Mouse (Mus musculus): ENCODE measurements at regions not wholly inside any gene's neighbourhood (a gene's known extent, or its start where the extent isn't known, plus 50 kb on each side); places are given as distances from the start of the nearest gene placed in this dataset.

DNA sequence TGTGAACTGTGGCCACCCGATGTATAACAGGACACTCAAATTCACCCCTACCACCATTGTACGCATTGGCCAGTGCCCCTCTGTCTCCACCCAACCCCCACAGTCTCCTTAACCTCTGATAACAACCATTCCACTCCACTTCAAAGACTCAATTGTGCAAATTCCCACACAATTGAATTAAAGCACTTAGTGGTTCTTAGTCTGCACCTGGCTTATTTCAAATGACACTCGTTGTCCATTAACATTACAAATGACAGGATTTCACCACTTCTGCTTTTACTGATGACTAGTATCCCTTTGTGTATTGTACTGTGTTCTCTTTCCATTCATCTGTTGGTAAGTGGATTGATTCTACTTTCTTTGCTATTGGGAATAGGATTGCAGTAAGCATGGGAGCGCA, 699.2 kb downstream of the Tmem132b start:
- H3K9ac ChIP-seq (ENCODE audit: low read length): no peak overlapping the region
- WGBS: 44% methylated on average over 4 of the region's 4 CpGs
- no peaks in the 10 kb centered on the region for H3K4me1 ChIP-seq (ENCODE audit: control insufficient read depth in 2 of 2, insufficient read depth in 2 of 2, low read length in 2 of 2)
- H3K9me3 ChIP-seq (ENCODE audit: control insufficient read depth, low read length): no peaks in the 10 kb centered on the region
- no peaks in the 10 kb centered on the region for H3K36me3 ChIP-seq (ENCODE audit: control insufficient read depth, insufficient read depth, low read length)
- H3K27ac ChIP-seq (replicated peaks in 1 of 2; ENCODE audit: control insufficient read depth in 1 of 2, insufficient read depth in 1 of 2, low read depth in 2 of 2, low read length in 2 of 2): no peak overlapping the region
- H3K4me2 ChIP-seq (ENCODE audit: low read length): no peak overlapping the region
- no peak overlapping the region for H3K4me3 ChIP-seq (ENCODE audit: control insufficient read depth in 1 of 2, insufficient read depth in 1 of 2, low read depth in 1 of 2, low read length in 2 of 2)
- H3K27me3 ChIP-seq (ENCODE audit: control insufficient read depth, insufficient read depth, low read length): no peaks in the 10 kb centered on the region
- ATAC-seq (ENCODE audit: insufficient number of reproducible peaks, insufficient read depth, low FRiP score, low read depth): no peak

DNA sequence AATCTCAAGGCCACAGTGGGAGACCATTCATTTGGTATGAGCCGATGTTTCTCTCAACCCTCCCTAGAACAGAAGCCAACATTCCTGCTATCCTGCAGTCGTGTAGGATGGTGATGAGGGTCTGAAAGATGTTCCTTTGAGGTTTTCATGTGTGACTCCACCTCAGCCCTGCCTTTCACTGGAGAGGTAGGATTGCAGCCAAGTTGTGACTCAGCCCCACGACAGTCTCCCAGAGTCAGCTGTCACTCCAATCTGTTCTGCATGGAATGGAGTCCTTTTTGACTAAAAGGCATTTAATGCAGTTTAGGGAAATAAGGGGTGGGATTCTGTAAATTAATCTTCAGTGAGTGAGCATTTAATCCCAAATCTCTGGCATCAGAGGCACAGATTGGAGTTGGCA, 706.5 kb downstream of the Tmem132b start:
- 57% methylated on average over 3 of the region's 3 CpGs for WGBS
- H3K9me3 ChIP-seq (ENCODE audit: control insufficient read depth, low read length): no peaks in the 10 kb centered on the region
- H3K27me3 ChIP-seq (ENCODE audit: control insufficient read depth, insufficient read depth, low read length): no peaks in the 10 kb centered on the region
- no peaks in the 10 kb centered on the region for H3K4me1 ChIP-seq (ENCODE audit: control insufficient read depth in 2 of 2, insufficient read depth in 2 of 2, low read length in 2 of 2)
- no peak overlapping the region for H3K4me3 ChIP-seq (ENCODE audit: control insufficient read depth in 1 of 2, insufficient read depth in 1 of 2, low read depth in 1 of 2, low read length in 2 of 2)
- H3K36me3 ChIP-seq (ENCODE audit: control insufficient read depth, insufficient read depth, low read length): no peaks in the 10 kb centered on the region
- no peak overlapping the region for H3K4me2 ChIP-seq (ENCODE audit: low read length)
- no peak for ATAC-seq (ENCODE audit: insufficient number of reproducible peaks, insufficient read depth, low FRiP score, low read depth)
- no peak overlapping the region for H3K27ac ChIP-seq (replicated peaks in 1 of 2; ENCODE audit: control insufficient read depth in 1 of 2, insufficient read depth in 1 of 2, low read depth in 2 of 2, low read length in 2 of 2)
- no peak overlapping the region for H3K9ac ChIP-seq (ENCODE audit: low read length)

DNA sequence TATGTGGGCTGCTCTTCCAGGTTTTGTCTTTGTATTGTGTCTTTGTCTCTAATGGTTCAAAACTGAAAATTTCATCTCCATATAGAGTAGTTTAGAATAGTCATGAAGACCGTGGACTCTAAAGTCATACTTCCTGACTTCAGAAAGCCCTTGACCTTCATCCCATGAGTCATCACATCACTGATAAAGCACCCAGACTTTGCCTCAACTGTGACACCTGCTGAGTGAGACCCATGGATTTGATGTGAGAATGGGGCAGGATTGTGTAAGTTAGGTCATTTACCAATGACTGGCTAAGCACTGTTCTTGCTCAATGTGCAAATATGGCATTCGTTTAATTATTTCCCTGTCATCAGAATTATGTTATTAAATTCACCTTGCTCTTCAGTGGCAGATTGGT, 714.2 kb downstream of the Tmem132b start:
- H3K36me3 ChIP-seq (ENCODE audit: control insufficient read depth, insufficient read depth, low read length): no peaks in the 10 kb centered on the region
- WGBS: 61% methylated on average over 2 of the region's 2 CpGs
- ATAC-seq (ENCODE audit: insufficient number of reproducible peaks, insufficient read depth, low FRiP score, low read depth): no peak
- no peak overlapping the region for H3K9ac ChIP-seq (ENCODE audit: low read length)
- no peaks in the 10 kb centered on the region for H3K9me3 ChIP-seq (ENCODE audit: control insufficient read depth, low read length)
- no peak overlapping the region for H3K4me3 ChIP-seq (ENCODE audit: control insufficient read depth in 1 of 2, insufficient read depth in 1 of 2, low read depth in 1 of 2, low read length in 2 of 2)
- no peak overlapping the region for H3K4me2 ChIP-seq (ENCODE audit: low read length)
- H3K27me3 ChIP-seq (ENCODE audit: control insufficient read depth, insufficient read depth, low read length): no peaks in the 10 kb centered on the region
- no peaks in the 10 kb centered on the region for H3K4me1 ChIP-seq (ENCODE audit: control insufficient read depth in 2 of 2, insufficient read depth in 2 of 2, low read length in 2 of 2)
- no peak overlapping the region for H3K27ac ChIP-seq (replicated peaks in 1 of 2; ENCODE audit: control insufficient read depth in 1 of 2, insufficient read depth in 1 of 2, low read depth in 2 of 2, low read length in 2 of 2)

GRCm38 (mm10) chr5:126250331-126250730, 718.8 kb downstream of the Tmem132b start:
- H3K9me3 ChIP-seq (ENCODE audit: control insufficient read depth, low read length): no peaks in the 10 kb centered on the region
- ATAC-seq (ENCODE audit: insufficient number of reproducible peaks, insufficient read depth, low FRiP score, low read depth): no peak

GRCm38 (mm10) chr5:126254661-126255060, 723.1 kb downstream of the Tmem132b start:
- Histone ChIP-seq H3K9me3 (ENCODE audit: control insufficient read depth, low read length) (0 out of 2 replicates have a peak, but pooled peaks cover 2% of the 10 kb centered on the region), H3K9ac (ENCODE audit: low read length) (no peak overlapping the region), H3K4me1 (ENCODE audit: control insufficient read depth in 2 of 2, insufficient read depth in 2 of 2, low read length in 2 of 2) (no peaks in the 10 kb centered on the region), H3K36me3 (ENCODE audit: control insufficient read depth, insufficient read depth, low read length) (no peaks in the 10 kb centered on the region), H3K27ac (replicated peaks in 1 of 2; ENCODE audit: control insufficient read depth in 1 of 2, insufficient read depth in 1 of 2, low read depth in 2 of 2, low read length in 2 of 2) (no peak overlapping the region), H3K4me2 (ENCODE audit: low read length) (no peak overlapping the region), H3K4me3 (ENCODE audit: control insufficient read depth in 1 of 2, insufficient read depth in 1 of 2, low read depth in 1 of 2, low read length in 2 of 2) (no peak overlapping the region), H3K27me3 (ENCODE audit: control insufficient read depth, insufficient read depth, low read length) (no peaks in the 10 kb centered on the region)
- ATAC-seq (ENCODE audit: insufficient number of reproducible peaks, insufficient read depth, low FRiP score, low read depth): no peak
- WGBS: 68% methylated on average over 1 of the region's 1 CpGs

More at GRCm38 (mm10) chr5:126250331-126250730, 718.8 kb downstream of the Tmem132b start:
- WGBS: 68% methylated on average over 1 of the region's 1 CpGs
- Histone ChIP-seq H3K27me3 (ENCODE audit: control insufficient read depth, insufficient read depth, low read length) (no peaks in the 10 kb centered on the region), H3K4me2 (ENCODE audit: low read length) (no peak overlapping the region), H3K4me3 (ENCODE audit: control insufficient read depth in 1 of 2, insufficient read depth in 1 of 2, low read depth in 1 of 2, low read length in 2 of 2) (no peak overlapping the region), H3K4me1 (ENCODE audit: control insufficient read depth in 2 of 2, insufficient read depth in 2 of 2, low read length in 2 of 2) (no peaks in the 10 kb centered on the region), H3K27ac (replicated peaks in 1 of 2; ENCODE audit: control insufficient read depth in 1 of 2, insufficient read depth in 1 of 2, low read depth in 2 of 2, low read length in 2 of 2) (no peak overlapping the region), H3K9ac (ENCODE audit: low read length) (no peak overlapping the region), H3K36me3 (ENCODE audit: control insufficient read depth, insufficient read depth, low read length) (no peaks in the 10 kb centered on the region)

GRCm38 (mm10) chr5:126257860-126258259, 726.3 kb downstream of the Tmem132b start:
- Histone ChIP-seq H3K27me3 (ENCODE audit: control insufficient read depth, insufficient read depth, low read length) (no peaks in the 10 kb centered on the region), H3K4me2 (ENCODE audit: low read length) (no peak overlapping the region), H3K27ac (replicated peaks in 1 of 2; ENCODE audit: control insufficient read depth in 1 of 2, insufficient read depth in 1 of 2, low read depth in 2 of 2, low read length in 2 of 2) (no peak overlapping the region), H3K9me3 (ENCODE audit: control insufficient read depth, low read length) (0 out of 2 replicates have a peak, but pooled peaks cover 2% of the 10 kb centered on the region), H3K9ac (ENCODE audit: low read length) (no peak overlapping the region), H3K4me1 (ENCODE audit: control insufficient read depth in 2 of 2, insufficient read depth in 2 of 2, low read length in 2 of 2) (no peaks in the 10 kb centered on the region), H3K36me3 (ENCODE audit: control insufficient read depth, insufficient read depth, low read length) (no peaks in the 10 kb centered on the region), H3K4me3 (ENCODE audit: control insufficient read depth in 1 of 2, insufficient read depth in 1 of 2, low read depth in 1 of 2, low read length in 2 of 2) (no peak overlapping the region)
- ATAC-seq (ENCODE audit: insufficient number of reproducible peaks, insufficient read depth, low FRiP score, low read depth): no peak
- 60% methylated on average over 5 of the region's 5 CpGs for WGBS

DNA sequence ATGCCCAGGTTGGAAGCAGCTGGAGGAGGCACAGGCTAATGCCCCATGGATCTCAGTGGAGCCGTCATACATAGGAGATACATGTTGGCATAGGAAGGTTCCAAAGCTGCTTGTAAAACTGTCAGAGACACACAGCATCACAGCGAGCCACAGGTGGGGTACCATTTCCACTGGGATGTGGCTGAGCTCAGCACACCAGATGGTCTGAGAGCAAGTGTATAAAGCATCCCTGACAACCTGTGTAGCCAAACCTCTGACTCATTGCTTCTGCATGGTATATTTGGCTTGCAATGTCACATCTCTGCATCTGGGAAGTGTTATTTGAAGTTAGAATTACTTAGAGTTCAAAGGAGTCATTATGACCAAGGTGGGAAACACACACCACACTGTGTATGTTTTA, 734.9 kb downstream of the Tmem132b start:
- Histone ChIP-seq H3K36me3 (ENCODE audit: control insufficient read depth, insufficient read depth, low read length) (no peaks in the 10 kb centered on the region), H3K4me3 (ENCODE audit: control insufficient read depth in 1 of 2, insufficient read depth in 1 of 2, low read depth in 1 of 2, low read length in 2 of 2) (no peak overlapping the region), H3K4me2 (ENCODE audit: low read length) (no peak overlapping the region), H3K4me1 (ENCODE audit: control insufficient read depth in 2 of 2, insufficient read depth in 2 of 2, low read length in 2 of 2) (no peaks in the 10 kb centered on the region), H3K27ac (replicated peaks in 1 of 2; ENCODE audit: control insufficient read depth in 1 of 2, insufficient read depth in 1 of 2, low read depth in 2 of 2, low read length in 2 of 2) (no peak overlapping the region), H3K9ac (ENCODE audit: low read length) (no peak overlapping the region), H3K27me3 (ENCODE audit: control insufficient read depth, insufficient read depth, low read length) (no peaks in the 10 kb centered on the region), H3K9me3 (ENCODE audit: control insufficient read depth, low read length) (peaks cover under 1% of the 10 kb centered on the region; the same call in 1 of the 2 replicates)
- no peak for ATAC-seq (ENCODE audit: insufficient number of reproducible peaks, insufficient read depth, low FRiP score, low read depth)
- 85% methylated on average over 2 of the region's 2 CpGs for WGBS

DNA sequence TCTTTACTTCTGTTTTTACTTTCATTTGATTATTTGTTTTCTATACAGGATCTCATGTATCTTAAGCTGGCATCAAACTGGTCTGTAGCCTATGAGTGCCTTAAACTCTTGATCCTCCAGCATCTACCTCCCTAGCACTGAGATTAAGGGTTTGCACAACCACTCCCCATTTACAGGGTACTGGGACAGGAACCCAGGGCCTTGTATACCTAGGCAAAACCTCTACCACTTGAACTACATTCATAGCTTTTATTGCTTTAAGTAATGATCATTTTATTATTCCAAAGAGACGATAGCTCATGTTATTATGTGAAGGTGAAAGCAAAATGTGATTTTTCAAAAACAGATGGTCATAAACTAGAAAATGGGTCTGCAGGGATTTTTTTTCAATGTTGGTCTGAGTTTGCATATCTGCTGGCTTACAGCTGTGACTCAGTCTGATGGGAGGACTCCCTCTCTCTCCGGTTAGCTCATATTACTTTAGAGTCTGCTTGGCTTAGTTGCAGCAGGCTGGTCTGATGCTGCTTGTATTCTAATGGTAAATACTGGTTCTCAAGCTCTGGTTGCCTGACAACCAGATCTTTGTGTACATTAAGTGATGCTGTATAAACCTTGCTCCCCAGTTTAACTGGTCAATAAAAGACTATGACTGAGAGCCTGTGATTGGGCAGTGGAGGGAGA, 735.5 kb downstream of the Tmem132b start:
- H3K27ac ChIP-seq (replicated peaks in 1 of 2; ENCODE audit: control insufficient read depth in 1 of 2, insufficient read depth in 1 of 2, low read depth in 2 of 2, low read length in 2 of 2): no peak overlapping the region
- no peak for ATAC-seq (ENCODE audit: insufficient number of reproducible peaks, insufficient read depth, low FRiP score, low read depth)
- H3K4me1 ChIP-seq (ENCODE audit: control insufficient read depth in 2 of 2, insufficient read depth in 2 of 2, low read length in 2 of 2): no peaks in the 10 kb centered on the region
- H3K27me3 ChIP-seq (ENCODE audit: control insufficient read depth, insufficient read depth, low read length): no peaks in the 10 kb centered on the region
- WGBS: 78% methylated on average over 2 of the region's 2 CpGs
- no peak overlapping the region for H3K9ac ChIP-seq (ENCODE audit: low read length)
- H3K4me2 ChIP-seq (ENCODE audit: low read length): no peak overlapping the region
- peaks cover 5% of the 10 kb centered on the region for H3K9me3 ChIP-seq (ENCODE audit: control insufficient read depth, low read length)
- H3K4me3 ChIP-seq (ENCODE audit: control insufficient read depth in 1 of 2, insufficient read depth in 1 of 2, low read depth in 1 of 2, low read length in 2 of 2): no peak overlapping the region
- H3K36me3 ChIP-seq (ENCODE audit: control insufficient read depth, insufficient read depth, low read length): no peaks in the 10 kb centered on the region
